8 mouse cellular contexts compared by ENCODE assay signal in the genomic region with DNA sequence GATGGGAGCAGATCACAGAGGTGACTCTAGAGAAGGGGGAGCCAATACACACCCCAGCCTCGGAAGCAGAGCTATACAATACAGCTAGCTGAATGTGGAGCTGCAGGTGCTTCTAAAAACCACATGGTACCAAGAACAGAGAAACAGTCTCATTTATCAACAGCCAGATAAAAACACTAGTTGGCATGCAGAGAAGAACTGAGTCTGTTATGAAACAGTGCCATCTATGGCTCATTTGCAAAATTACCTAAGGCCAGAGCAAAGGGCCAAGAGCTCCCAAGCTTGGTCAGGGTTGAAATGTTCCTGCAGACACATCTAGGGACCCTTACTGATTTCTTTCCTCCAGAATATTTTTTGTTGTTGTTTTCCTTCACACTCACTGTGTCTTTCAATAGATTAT.
DNase-seq lines count a peak whose midpoint lies in the region; ATAC-seq lines count a peak whose summit lies in the region.

No protein-coding gene starts in this region.

- 0 out of 2 replicates have a peak overlapping the region, but pooled peaks have one; percentile 5 for H3K9ac ChIP-seq in neural tube, embryonic 13.5 days

- WGBS in neural tube, embryonic 13.5 days, result 32% methylated on average over 1 of the region's 1 CpGs

- H3K4me1 ChIP-seq in neural tube, embryonic 13.5 days (replicated peaks), result no peaks in the 10 kb centered on the region

- peak; percentile 82 for ATAC-seq in common myeloid progenitor, adult 5-6 weeks (replicated peaks; ENCODE audit: low read depth, poor library complexity, severe bottlenecking)
- ATAC-seq in neural tube, embryonic 13.5 days (ENCODE audit: low read depth), result no peak

- no peak overlapping the region for H3K4me3 ChIP-seq in neural tube, embryonic 13.5 days

- intact Hi-C loops in gastrocnemius, postnatal 36 days (cut with DNase I), result loop anchor here (2.0 kb wide), 2 partner anchors 75 to 113 kb away; no protein-coding TSS in a partner anchor

- no peak overlapping the region for H3K4me2 ChIP-seq in neural tube, embryonic 13.5 days

- peaks cover 62% of the 10 kb centered on the region for H3K36me3 ChIP-seq in neural tube, embryonic 13.5 days

- no peaks in the 10 kb centered on the region for H3K9me3 ChIP-seq in neural tube, embryonic 13.5 days

- no peak overlapping the region for H3K27ac ChIP-seq in neural tube, embryonic 13.5 days (replicated peaks)

- H3K27me3 ChIP-seq in neural tube, embryonic 13.5 days, result no peaks in the 10 kb centered on the region

- DNase-seq in gastrocnemius, adult 18-20 months (ENCODE audit: low spot score), result peak; percentile 34
- no peak for DNase-seq in gastrocnemius, postnatal 36 days
- peak; percentile 8 to 20 for DNase-seq in spleen, postnatal 36 days (ENCODE audit: low spot score in 2 of 2)
- DNase-seq in spleen, postnatal 4 days (ENCODE audit: low spot score in 2 of 2), result no peak
- peak; percentile 33 for DNase-seq in layer of hippocampus, adult 9-10 months (ENCODE audit: low spot score)
- no peak for DNase-seq in gastrocnemius, postnatal 4 days (ENCODE audit: low spot score in 2 of 2)

Comparison
In these comparisons a context has a peak if more than half of its experiments do, and no peak if none do; other contexts are left out.
1. DNase-seq: peak in gastrocnemius, adult 18-20 months (single experiment), spleen, postnatal 36 days (2 of 2) and layer of hippocampus, adult 9-10 months (single experiment); none in gastrocnemius, postnatal 36 days (0 of 2), spleen, postnatal 4 days (0 of 2) and gastrocnemius, postnatal 4 days (0 of 2).